Mouse (Mus musculus) embryonic facial prominence, embryonic 13.5 days (tissue): ENCODE data around the gene Sec23a. TPM values are rescaled to one million over a fixed set of nuclear protein-coding genes. Genes with fewer than 3 reads are reported as not detected.
"Not testable (repeated sequence)": the region's sequence is repeated elsewhere in the genome, so short reads cannot be mapped to it uniquely, and the experiment has no call there.

Experiments
- ATAC-seq: fragments of 200-750 bp; cut with Nextera tagmentation; 2 replicates; pipeline ENCODE4 v1.8.0; 2017; ENCODE audit warnings: low read depth; ENCODE audit not compliant: insufficient number of reproducible peaks, insufficient read depth, low FRiP score, low TSS enrichment
- H3K27ac ChIP-seq: fragments of 300-500 bp; sonication (generic); 2 replicates; pipeline ENCODE4 v1.5.1; 2015; ENCODE audit warnings: moderate library complexity, mild to moderate bottlenecking, inconsistent platforms
- H3K27me3 ChIP-seq: fragments of 300-500 bp; sonication (generic); 2 replicates; pipeline ENCODE4 v1.6.1; 2015; ENCODE audit warnings: mild to moderate bottlenecking, inconsistent platforms
- H3K36me3 ChIP-seq: fragments of 300-500 bp; sonication (generic); 2 replicates; pipeline ENCODE4 v1.6.1; 2015; ENCODE audit warnings: mild to moderate bottlenecking, inconsistent platforms
- H3K4me1 ChIP-seq: fragments of 300-500 bp; sonication (generic); 2 replicates; pipeline ENCODE4 v1.6.1; 2015; ENCODE audit warnings: inconsistent platforms
- H3K4me2 ChIP-seq: fragments of 300-500 bp; sonication (generic); 2 replicates; pipeline ENCODE4 v1.6.1; 2015; ENCODE audit warnings: moderate library complexity, mild to moderate bottlenecking, inconsistent platforms
- H3K4me3 ChIP-seq: fragments of 300-500 bp; sonication (generic); 2 replicates; pipeline ENCODE4 v1.5.1; 2015; ENCODE audit warnings: mild to moderate bottlenecking, inconsistent platforms
- H3K9ac ChIP-seq: fragments of 300-500 bp; sonication (generic); 2 replicates; pipeline ENCODE4 v1.6.1; 2015; ENCODE audit warnings: mild to moderate bottlenecking, inconsistent platforms
- H3K9me3 ChIP-seq: fragments of 300-500 bp; sonication (generic); 2 replicates; pipeline ENCODE4 v1.6.1; 2016; ENCODE audit warnings: inconsistent platforms
- WGBS: fragments of 180-500 bp; shearing (Covaris S2); methylation state at CpG from one replicate; pipeline ENCODE4 v1.1.7; 2015; ENCODE audit warnings: mixed read lengths; 5-methylcytosine and 5-hydroxymethylcytosine counted together
- polyA plus RNA-seq: library from polyadenylated mRNA; unstranded; fragments of >200 nt; fragmentation: Nextera tagmentation; extraction: Ambion mirVana; gene quantifications from 2 replicates; pipeline ENCODE4 v1.2.1, GENCODE M21; 2015

Gene Sec23a
- polyA plus RNA-seq, 1 experiment from 2014 or later, result 83.1 TPM

- peaks cover 87% of the 10 kb centered on the region for H3K36me3 ChIP-seq
- H3K4me2 ChIP-seq, result not testable (repeated sequence)
Observed at GRCm38 (mm10) chr12:58981178-58981661, 30.6 kb downstream of the Sec23a start.

GRCm38 (mm10) chr12:58976966-58977365 lies 34.9 kb downstream of the Sec23a start:
- H3K36me3 ChIP-seq, result peaks cover 78% of the 10 kb centered on the region
- 80% methylated on average over 2 of the region's 2 CpGs for WGBS
- H3K9me3 ChIP-seq, result no peaks in the 10 kb centered on the region
- H3K4me2 ChIP-seq, result no peak overlapping the region
- H3K4me1 ChIP-seq, result no peaks in the 10 kb centered on the region
- H3K4me3 ChIP-seq, result no peak overlapping the region
- H3K27me3 ChIP-seq, result no peaks in the 10 kb centered on the region
- no peak overlapping the region for H3K9ac ChIP-seq
- no peak overlapping the region for H3K27ac ChIP-seq
- no peak for ATAC-seq

More at GRCm38 (mm10) chr12:58981178-58981661, 30.6 kb downstream of the Sec23a start:
- H3K27me3 ChIP-seq, H3K27ac ChIP-seq, H3K4me3 ChIP-seq, ATAC-seq, H3K4me1 ChIP-seq, H3K9ac ChIP-seq, H3K9me3 ChIP-seq: not testable (repeated sequence)
- WGBS, result 74% methylated on average over 6 of the region's 6 CpGs

GRCm38 (mm10) chr12:58964583-58964982 lies 47.2 kb downstream of the Sec23a start:
- H3K27me3 ChIP-seq, result no peaks in the 10 kb centered on the region
- no peak overlapping the region for H3K27ac ChIP-seq
- no peak overlapping the region for H3K4me2 ChIP-seq
- WGBS, result 76% methylated on average over 4 of the region's 4 CpGs
- peaks cover 74% of the 10 kb centered on the region for H3K36me3 ChIP-seq
- H3K9ac ChIP-seq, result no peak overlapping the region
- no peaks in the 10 kb centered on the region for H3K9me3 ChIP-seq
- no peak overlapping the region for H3K4me3 ChIP-seq
- no peak for ATAC-seq
- H3K4me1 ChIP-seq, result no peaks in the 10 kb centered on the region

- Histone ChIP-seq H3K4me2 (no peak overlapping the region), H3K4me3 (no peak overlapping the region), H3K9ac (no peak overlapping the region), H3K4me1 (no peaks in the 10 kb centered on the region), H3K27ac (no peak overlapping the region), H3K36me3 (peaks cover 59% of the 10 kb centered on the region), H3K9me3 (no peaks in the 10 kb centered on the region), H3K27me3 (no peaks in the 10 kb centered on the region)
- ATAC-seq, result no peak
- WGBS, result 91% methylated on average over 1 of the region's 1 CpGs
Observed at GRCm38 (mm10) chr12:58960844-58961243, 51.0 kb downstream of the Sec23a start.

- Histone ChIP-seq H3K36me3 (peaks cover 28% of the 10 kb centered on the region), H3K27ac (no peak overlapping the region), H3K27me3 (no peaks in the 10 kb centered on the region), H3K4me3 (no peak overlapping the region), H3K9me3 (no peaks in the 10 kb centered on the region), H3K4me2 (no peak overlapping the region), H3K9ac (no peak overlapping the region), H3K4me1 (no peaks in the 10 kb centered on the region)
- 72% methylated on average over 7 of the region's 7 CpGs for WGBS
- ATAC-seq, result no peak
Observed at GRCm38 (mm10) chr12:58956624-58957023, 55.2 kb downstream of the Sec23a start.

- H3K4me1 ChIP-seq, result no peaks in the 10 kb centered on the region
- WGBS, result 79% methylated on average over 7 of the region's 7 CpGs
- no peak for ATAC-seq
Observed at GRCm38 (mm10) chr12:58956162-58956561, 55.7 kb downstream of the Sec23a start.

GRCm38 (mm10) chr12:58947879-58948278 lies 63.9 kb downstream of the Sec23a start:
- 86% methylated on average over 6 of the region's 6 CpGs for WGBS
- no peak for ATAC-seq
- Histone ChIP-seq H3K4me2 (no peak overlapping the region), H3K27me3 (no peaks in the 10 kb centered on the region), H3K9ac (no peak overlapping the region), H3K27ac (no peak overlapping the region), H3K9me3 (no peaks in the 10 kb centered on the region), H3K4me1 (no peaks in the 10 kb centered on the region), H3K4me3 (no peak overlapping the region), H3K36me3 (no peaks in the 10 kb centered on the region)

More at GRCm38 (mm10) chr12:58956162-58956561, 55.7 kb downstream of the Sec23a start:
- H3K9ac ChIP-seq, result no peak overlapping the region
- H3K4me3 ChIP-seq, result no peak overlapping the region
- no peaks in the 10 kb centered on the region for H3K9me3 ChIP-seq
- H3K27me3 ChIP-seq, result no peaks in the 10 kb centered on the region
- H3K4me2 ChIP-seq, result no peak overlapping the region
- no peak overlapping the region for H3K27ac ChIP-seq
- peaks cover 27% of the 10 kb centered on the region for H3K36me3 ChIP-seq

- Histone ChIP-seq H3K4me2 (no peak overlapping the region), H3K9me3 (no peaks in the 10 kb centered on the region), H3K27me3 (no peaks in the 10 kb centered on the region), H3K27ac (no peak overlapping the region), H3K4me3 (no peak overlapping the region), H3K36me3 (no peaks in the 10 kb centered on the region), H3K4me1 (no peaks in the 10 kb centered on the region), H3K9ac (no peak overlapping the region)
- no peak for ATAC-seq
- WGBS, result 16% methylated on average over 4 of the region's 4 CpGs
Observed at GRCm38 (mm10) chr12:58947231-58947630, 64.6 kb downstream of the Sec23a start.

GRCm38 (mm10) chr12:58942544-58942943 lies 69.3 kb downstream of the Sec23a start:
- Histone ChIP-seq H3K36me3 (no peaks in the 10 kb centered on the region), H3K27ac (no peak overlapping the region), H3K4me3 (no peak overlapping the region), H3K9me3 (no peaks in the 10 kb centered on the region), H3K9ac (no peak overlapping the region), H3K4me2 (no peak overlapping the region), H3K27me3 (no peaks in the 10 kb centered on the region), H3K4me1 (no peaks in the 10 kb centered on the region)
- no peak for ATAC-seq
- WGBS, result 88% methylated on average over 4 of the region's 4 CpGs

GRCm38 (mm10) chr12:58934580-58934979 lies 77.2 kb downstream of the Sec23a start:
- no peaks in the 10 kb centered on the region for H3K36me3 ChIP-seq
- no peaks in the 10 kb centered on the region for H3K9me3 ChIP-seq
- H3K4me3 ChIP-seq, result no peak overlapping the region
- H3K27ac ChIP-seq, result no peak overlapping the region
- no peak for ATAC-seq
- H3K4me1 ChIP-seq, result no peaks in the 10 kb centered on the region
- H3K4me2 ChIP-seq, result no peak overlapping the region
- no peak overlapping the region for H3K9ac ChIP-seq
- H3K27me3 ChIP-seq, result no peaks in the 10 kb centered on the region
- WGBS, result 68% methylated on average over 4 of the region's 4 CpGs

- H3K4me2 ChIP-seq, result no peak overlapping the region
- H3K27ac ChIP-seq, result no peak overlapping the region
- no peak for ATAC-seq
- no peak overlapping the region for H3K9ac ChIP-seq
- no peaks in the 10 kb centered on the region for H3K27me3 ChIP-seq
- no peak overlapping the region for H3K4me3 ChIP-seq
- 86% methylated on average over 15 of the region's 15 CpGs for WGBS
- H3K36me3 ChIP-seq, result no peaks in the 10 kb centered on the region
- H3K4me1 ChIP-seq, result no peaks in the 10 kb centered on the region
- H3K9me3 ChIP-seq, result no peaks in the 10 kb centered on the region
Observed at GRCm38 (mm10) chr12:58924996-58925395, 86.8 kb downstream of the Sec23a start.

GRCm38 (mm10) chr12:58924025-58924424 lies 87.8 kb downstream of the Sec23a start:
- Histone ChIP-seq H3K4me1 (no peaks in the 10 kb centered on the region), H3K27me3 (no peaks in the 10 kb centered on the region), H3K27ac (no peak overlapping the region), H3K36me3 (no peaks in the 10 kb centered on the region), H3K4me2 (no peak overlapping the region), H3K4me3 (no peak overlapping the region), H3K9ac (no peak overlapping the region), H3K9me3 (no peaks in the 10 kb centered on the region)
- no peak for ATAC-seq
- WGBS, result 69% methylated on average over 3 of the region's 3 CpGs

- WGBS, result 82% methylated on average over 6 of the region's 6 CpGs
- no peaks in the 10 kb centered on the region for H3K36me3 ChIP-seq
- H3K4me1 ChIP-seq, result no peaks in the 10 kb centered on the region
- H3K27ac ChIP-seq, result no peak overlapping the region
- no peak overlapping the region for H3K9ac ChIP-seq
- no peaks in the 10 kb centered on the region for H3K27me3 ChIP-seq
- H3K4me2 ChIP-seq, result no peak overlapping the region
- ATAC-seq, result no peak
- H3K4me3 ChIP-seq, result no peak overlapping the region
- H3K9me3 ChIP-seq, result no peaks in the 10 kb centered on the region
Observed at GRCm38 (mm10) chr12:58920775-58921174, 91.0 kb downstream of the Sec23a start.
